Mouse (Mus musculus): ENCODE measurements around the gene Mrpl53. TPM values are rescaled to one million over a fixed set of nuclear protein-coding genes. Genes with fewer than 3 reads are reported as not detected.

The Mrpl53 gene
- polyA plus RNA-seq, 2 experiments: 101 to 124 TPM

- under 1% methylated on average over 11 of the region's 11 CpGs for WGBS
- H3K9me3 ChIP-seq (ENCODE audit: control insufficient read depth, low read length): no peaks in the 10 kb centered on the region
- peak overlapping the region; percentile 61 for H3K4me3 ChIP-seq (replicated peaks; ENCODE audit: low read length)
- no peaks in the 10 kb centered on the region for H3K27me3 ChIP-seq (ENCODE audit: control insufficient read depth, insufficient read depth, low read length)
- no peak for TF ChIP-seq POLR2A (IDR thresholded peaks at IDR 0.05; ENCODE audit: borderline replicate concordance, extremely low read depth, insufficient read depth, insufficient read length)
- H3K27ac ChIP-seq (replicated peaks; ENCODE audit: low read depth, low read length): peak overlapping the region; percentile 100
- ATAC-seq (ENCODE audit: low FRiP score, low read depth) (peak; percentile 23; the same call in 1 of the 2 replicates), DNase-seq (ENCODE audit: low spot score) (peak; percentile 55)
- peak overlapping the region; percentile 90 for H3K4me2 ChIP-seq (replicated peaks; ENCODE audit: low read depth, low read length, severe bottlenecking)
- peak overlapping the region; percentile 90 for H3K9ac ChIP-seq (ENCODE audit: low read depth, low read length, severe bottlenecking)
- peaks cover 6% of the 10 kb centered on the region for H3K36me3 ChIP-seq (ENCODE audit: control insufficient read depth, insufficient read depth, low read length)
- H3K4me1 ChIP-seq (ENCODE audit: control insufficient read depth, insufficient read depth, low read length): peaks cover 50% of the 10 kb centered on the region
These were observed 29.2 kb downstream of the Mrpl53 start for GRCm38 (mm10) chr6:83138056-83138455.

GRCm38 (mm10) chr6:83140044-83140443 is 31.2 kb downstream of the Mrpl53 start:
- no peaks in the 10 kb centered on the region for H3K27me3 ChIP-seq (ENCODE audit: control insufficient read depth, insufficient read depth, low read length)
- H3K27ac ChIP-seq (replicated peaks; ENCODE audit: low read depth, low read length): no peak overlapping the region
- H3K4me3 ChIP-seq (replicated peaks; ENCODE audit: low read length): no peak overlapping the region
- DNase-seq (ENCODE audit: low spot score): no peak
- peaks cover 46% of the 10 kb centered on the region for H3K4me1 ChIP-seq (ENCODE audit: control insufficient read depth, insufficient read depth, low read length)
- peaks cover 11% of the 10 kb centered on the region for H3K36me3 ChIP-seq (ENCODE audit: control insufficient read depth, insufficient read depth, low read length)
- no peak for TF ChIP-seq POLR2A (IDR thresholded peaks at IDR 0.05; ENCODE audit: borderline replicate concordance, extremely low read depth, insufficient read depth, insufficient read length)
- H3K9ac ChIP-seq (ENCODE audit: low read depth, low read length, severe bottlenecking): no peak overlapping the region
- ATAC-seq (ENCODE audit: low FRiP score, low read depth): no peak
- 0 out of 2 replicates have a peak overlapping the region, but pooled peaks have one; percentile 90 for H3K4me2 ChIP-seq (replicated peaks; ENCODE audit: low read depth, low read length, severe bottlenecking)
- WGBS: 86% methylated on average over 8 of the region's 8 CpGs
- H3K9me3 ChIP-seq (ENCODE audit: control insufficient read depth, low read length): no peaks in the 10 kb centered on the region

GRCm38 (mm10) chr6:83141636-83142035 is 32.8 kb downstream of the Mrpl53 start:
- 40% methylated on average over 4 of the region's 4 CpGs for WGBS
- Histone ChIP-seq H3K4me1 (ENCODE audit: control insufficient read depth, insufficient read depth, low read length) (peaks cover 38% of the 10 kb centered on the region), H3K9me3 (ENCODE audit: control insufficient read depth, low read length) (no peaks in the 10 kb centered on the region), H3K27ac (replicated peaks; ENCODE audit: low read depth, low read length) (no peak overlapping the region), H3K4me3 (replicated peaks; ENCODE audit: low read length) (peak overlapping the region; percentile 23; the same call in 1 of the 2 replicates), H3K4me2 (replicated peaks; ENCODE audit: low read depth, low read length, severe bottlenecking) (peak overlapping the region; percentile 55), H3K9ac (ENCODE audit: low read depth, low read length, severe bottlenecking) (peak overlapping the region; percentile 51), H3K36me3 (ENCODE audit: control insufficient read depth, insufficient read depth, low read length) (peaks cover 21% of the 10 kb centered on the region), H3K27me3 (ENCODE audit: control insufficient read depth, insufficient read depth, low read length) (no peaks in the 10 kb centered on the region)
- TF ChIP-seq POLR2A (IDR thresholded peaks at IDR 0.05; ENCODE audit: borderline replicate concordance, extremely low read depth, insufficient read depth, insufficient read length): no peak
- no peak for DNase-seq (ENCODE audit: low spot score)
- ATAC-seq (ENCODE audit: low FRiP score, low read depth): no peak

GRCm38 (mm10) chr6:83142211-83142731 is 33.4 kb downstream of the Mrpl53 start:
- H3K9me3 ChIP-seq (ENCODE audit: control insufficient read depth, low read length): no peaks in the 10 kb centered on the region
- H3K4me1 ChIP-seq (ENCODE audit: control insufficient read depth, insufficient read depth, low read length): peaks cover 37% of the 10 kb centered on the region
- no peak overlapping the region for H3K27ac ChIP-seq (replicated peaks; ENCODE audit: low read depth, low read length)

GRCm38 (mm10) chr6:83142886-83143285 is 34.0 kb downstream of the Mrpl53 start:
- no peaks in the 10 kb centered on the region for H3K9me3 ChIP-seq (ENCODE audit: control insufficient read depth, low read length)
- no peak overlapping the region; the same call in 1 of the 2 replicates for H3K4me2 ChIP-seq (replicated peaks; ENCODE audit: low read depth, low read length, severe bottlenecking)
- H3K4me3 ChIP-seq (replicated peaks; ENCODE audit: low read length): no peak overlapping the region
- DNase-seq (ENCODE audit: low spot score): no peak
- no peak for ATAC-seq (ENCODE audit: low FRiP score, low read depth)
- no peak for TF ChIP-seq POLR2A (IDR thresholded peaks at IDR 0.05; ENCODE audit: borderline replicate concordance, extremely low read depth, insufficient read depth, insufficient read length)
- no peaks in the 10 kb centered on the region for H3K27me3 ChIP-seq (ENCODE audit: control insufficient read depth, insufficient read depth, low read length)
- peaks cover 33% of the 10 kb centered on the region for H3K36me3 ChIP-seq (ENCODE audit: control insufficient read depth, insufficient read depth, low read length)
- peaks cover 36% of the 10 kb centered on the region for H3K4me1 ChIP-seq (ENCODE audit: control insufficient read depth, insufficient read depth, low read length)
- H3K9ac ChIP-seq (ENCODE audit: low read depth, low read length, severe bottlenecking): 0 out of 2 replicates have a peak overlapping the region, but pooled peaks have one; percentile 28
- WGBS: 48% methylated on average over 11 of the region's 11 CpGs
- no peak overlapping the region for H3K27ac ChIP-seq (replicated peaks; ENCODE audit: low read depth, low read length)

More at GRCm38 (mm10) chr6:83142211-83142731, 33.4 kb downstream of the Mrpl53 start:
- Histone ChIP-seq H3K9ac (ENCODE audit: low read depth, low read length, severe bottlenecking) (peak overlapping the region; percentile 51), H3K4me2 (replicated peaks; ENCODE audit: low read depth, low read length, severe bottlenecking) (peak overlapping the region; percentile 55), H3K27me3 (ENCODE audit: control insufficient read depth, insufficient read depth, low read length) (no peaks in the 10 kb centered on the region), H3K4me3 (replicated peaks; ENCODE audit: low read length) (peak overlapping the region; percentile 23), H3K36me3 (ENCODE audit: control insufficient read depth, insufficient read depth, low read length) (peaks cover 27% of the 10 kb centered on the region)
- 8% methylated on average over 33 of the region's 41 CpGs for WGBS
- ATAC-seq (ENCODE audit: low FRiP score, low read depth) (no peak), DNase-seq (ENCODE audit: low spot score) (no peak)
- TF ChIP-seq POLR2A (IDR thresholded peaks at IDR 0.05; ENCODE audit: borderline replicate concordance, extremely low read depth, insufficient read depth, insufficient read length): no peak

Data from limb, embryonic 14.5 days (tissue).